Mouse (Mus musculus) embryonic facial prominence, embryonic 15.5 days (tissue): Measurements from ENCODE around the gene Ppip5k2. TPM values are rescaled to one million over a fixed set of nuclear protein-coding genes. Genes with fewer than 3 reads are reported as not detected.
A peak's percentile ranks its signal among the peaks of the same experiment; 100 is the strongest.

Experiments
- ATAC-seq: fragments of 200-750 bp; cut with Nextera tagmentation; 2 replicates; pipeline ENCODE4 v1.8.0; 2017; ENCODE audit warnings: low read depth, moderate TSS enrichment; ENCODE audit not compliant: insufficient number of reproducible peaks, low FRiP score, low TSS enrichment
- H3K27ac ChIP-seq: fragments of 300-500 bp; sonication (generic); replicated peaks from 2 replicates; pipeline ENCODE4 v1.5.1; 2015; ENCODE audit warnings: mild to moderate bottlenecking, inconsistent platforms
- H3K27me3 ChIP-seq: fragments of 300-500 bp; sonication (generic); 2 replicates; pipeline ENCODE4 v1.6.1; 2015; ENCODE audit warnings: inconsistent platforms
- H3K36me3 ChIP-seq: fragments of 300-500 bp; sonication (generic); 2 replicates; pipeline ENCODE4 v1.6.1; 2015; ENCODE audit warnings: mild to moderate bottlenecking, inconsistent platforms
- H3K4me1 ChIP-seq: fragments of 300-500 bp; sonication (generic); 2 replicates; pipeline ENCODE4 v1.6.1; 2015; ENCODE audit warnings: inconsistent platforms
- H3K4me2 ChIP-seq: fragments of 300-500 bp; sonication (generic); replicated peaks from 2 replicates; pipeline ENCODE4 v1.6.1; 2015; ENCODE audit warnings: mild to moderate bottlenecking, inconsistent platforms
- H3K4me3 ChIP-seq: fragments of 300-500 bp; sonication (generic); replicated peaks from 2 replicates; pipeline ENCODE4 v1.5.1; 2015; ENCODE audit warnings: mild to moderate bottlenecking, inconsistent platforms
- H3K9ac ChIP-seq: fragments of 300-500 bp; sonication (generic); 2 replicates; pipeline ENCODE4 v1.6.1; 2015; ENCODE audit warnings: inconsistent platforms
- H3K9me3 ChIP-seq: fragments of 300-500 bp; sonication (generic); replicated peaks from 2 replicates; pipeline ENCODE4 v1.6.1; 2016; ENCODE audit warnings: inconsistent platforms
- WGBS: fragments of 180-500 bp; shearing (Covaris S2); methylation state at CpG from one replicate; pipeline ENCODE4 v1.1.7; 2015; 5-methylcytosine and 5-hydroxymethylcytosine counted together
- polyA plus RNA-seq: library from polyadenylated mRNA; unstranded; fragments of >200 nt; fragmentation: Nextera tagmentation; extraction: Ambion mirVana; gene quantifications from 2 replicates; pipeline ENCODE4 v1.2.1, GENCODE M21; 2015

Ppip5k2 gene
- polyA plus RNA-seq, 1 experiment from 2014 or later, result 21.3 TPM

DNA sequence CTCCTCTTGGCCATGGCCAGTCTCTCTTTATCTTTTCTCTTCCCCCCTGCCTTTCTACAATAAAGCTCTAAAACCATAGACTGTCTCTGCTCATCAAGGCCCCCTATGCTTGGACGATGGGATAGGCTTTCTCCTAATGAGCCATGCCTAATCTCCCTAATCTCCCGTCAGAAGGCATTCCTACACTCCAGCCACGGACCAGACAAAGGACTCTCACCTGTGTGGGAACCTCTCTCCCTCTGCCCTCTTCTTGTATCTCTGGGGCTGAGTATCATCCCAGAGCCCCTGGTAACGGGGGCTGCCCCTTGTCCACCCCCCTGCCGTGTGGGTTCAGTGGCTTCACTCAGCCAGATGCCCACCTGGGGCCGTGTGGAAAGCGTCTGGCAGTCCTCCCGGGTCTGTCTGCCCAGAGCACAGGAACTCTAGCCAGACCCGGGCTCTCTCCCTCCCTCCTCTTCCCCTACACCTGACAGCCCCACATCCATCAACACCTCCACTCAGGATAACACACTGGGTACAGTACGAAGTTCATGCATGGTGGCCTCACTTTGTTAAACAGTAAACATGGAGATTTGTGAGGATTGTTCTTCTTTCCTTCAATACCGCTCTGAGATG, 71.1 kb downstream of the Ppip5k2 start:
- H3K4me2 ChIP-seq, result no peak overlapping the region
- no peak overlapping the region for H3K9ac ChIP-seq
- H3K9me3 ChIP-seq, result no peaks in the 10 kb centered on the region
- no peaks in the 10 kb centered on the region for H3K36me3 ChIP-seq
- H3K27me3 ChIP-seq, result no peaks in the 10 kb centered on the region
- H3K4me1 ChIP-seq, result no peaks in the 10 kb centered on the region
- no peak for ATAC-seq
- WGBS, result 12% methylated on average over 11 of the region's 11 CpGs
- no peak overlapping the region for H3K4me3 ChIP-seq
- H3K27ac ChIP-seq, result no peak overlapping the region

DNA sequence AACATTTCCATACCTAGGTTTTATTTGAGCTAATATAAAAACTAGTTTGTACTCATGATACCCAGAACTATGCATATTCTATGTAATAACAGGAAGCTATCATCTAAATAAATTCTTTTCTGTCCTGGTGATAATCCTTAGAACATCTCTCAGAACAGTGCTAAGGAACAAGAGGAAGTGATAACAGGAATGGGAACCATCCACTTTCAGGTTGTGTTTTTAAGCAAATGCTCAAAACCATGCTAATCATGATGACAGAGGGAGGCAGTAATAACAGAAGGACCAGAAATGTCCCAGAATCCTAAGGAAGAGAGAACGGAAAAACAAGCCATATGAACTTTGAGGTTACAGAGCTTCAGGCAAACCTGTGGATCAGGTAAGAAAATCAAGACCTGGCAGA, 72.9 kb downstream of the Ppip5k2 start:
- H3K4me3 ChIP-seq, result no peak overlapping the region
- ATAC-seq, result no peak
- no peak overlapping the region for H3K27ac ChIP-seq
- H3K9ac ChIP-seq, result no peak overlapping the region
- H3K27me3 ChIP-seq, result no peaks in the 10 kb centered on the region
- H3K4me1 ChIP-seq, result no peaks in the 10 kb centered on the region
- WGBS, result 88% methylated on average over 1 of the region's 1 CpGs
- no peaks in the 10 kb centered on the region for H3K36me3 ChIP-seq
- H3K9me3 ChIP-seq, result no peaks in the 10 kb centered on the region
- no peak overlapping the region for H3K4me2 ChIP-seq

DNA sequence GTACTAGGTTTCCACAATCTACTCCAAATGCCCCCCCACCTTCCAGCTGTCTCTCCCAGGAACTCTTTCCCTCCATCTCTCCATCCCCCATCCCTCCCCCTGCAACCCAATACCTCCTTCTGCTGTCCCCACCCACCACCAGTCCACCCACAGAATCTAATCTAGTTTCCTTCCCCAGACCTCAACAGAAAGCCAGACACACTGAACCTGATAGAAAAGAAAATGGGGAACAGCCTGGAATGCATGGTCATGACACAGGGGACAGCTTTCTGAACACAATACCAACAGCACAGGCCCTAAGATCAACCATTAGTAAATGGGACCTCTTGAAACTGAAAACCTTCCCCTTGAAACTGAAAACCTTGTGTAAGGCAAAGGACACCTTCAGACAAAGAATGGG, 76.4 kb downstream of the Ppip5k2 start:
- Histone ChIP-seq H3K27me3 (no peaks in the 10 kb centered on the region), H3K36me3 (no peaks in the 10 kb centered on the region), H3K9me3 (no peaks in the 10 kb centered on the region), H3K4me3 (no peak overlapping the region), H3K9ac (no peak overlapping the region), H3K4me1 (no peaks in the 10 kb centered on the region), H3K4me2 (no peak overlapping the region), H3K27ac (no peak overlapping the region)
- no peak for ATAC-seq

DNA sequence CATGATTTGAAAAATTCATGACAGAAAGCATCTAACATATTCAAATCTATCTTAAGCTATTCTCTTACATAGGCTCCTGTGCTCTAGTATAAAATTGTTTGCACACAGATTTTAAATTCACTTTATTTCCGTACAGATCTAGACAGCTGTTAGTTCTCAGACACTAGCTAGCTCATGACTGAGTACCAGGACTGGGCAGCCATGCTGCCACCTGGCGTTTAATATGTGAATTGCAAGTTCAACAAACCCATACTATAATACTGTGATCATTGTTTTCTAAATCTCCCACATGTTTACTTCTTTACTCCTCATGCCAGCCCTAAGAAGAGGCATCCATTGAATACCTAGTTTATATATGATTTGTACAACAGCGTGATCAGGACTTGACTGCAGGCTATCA, 81.5 kb downstream of the Ppip5k2 start:
- no peak overlapping the region for H3K4me3 ChIP-seq
- H3K36me3 ChIP-seq, result no peaks in the 10 kb centered on the region
- ATAC-seq, result no peak
- no peaks in the 10 kb centered on the region for H3K4me1 ChIP-seq
- no peak overlapping the region for H3K4me2 ChIP-seq
- 14% methylated on average over 3 of the region's 3 CpGs for WGBS
- no peak overlapping the region for H3K9ac ChIP-seq
- no peaks in the 10 kb centered on the region for H3K9me3 ChIP-seq
- no peak overlapping the region for H3K27ac ChIP-seq
- H3K27me3 ChIP-seq, result no peaks in the 10 kb centered on the region

DNA sequence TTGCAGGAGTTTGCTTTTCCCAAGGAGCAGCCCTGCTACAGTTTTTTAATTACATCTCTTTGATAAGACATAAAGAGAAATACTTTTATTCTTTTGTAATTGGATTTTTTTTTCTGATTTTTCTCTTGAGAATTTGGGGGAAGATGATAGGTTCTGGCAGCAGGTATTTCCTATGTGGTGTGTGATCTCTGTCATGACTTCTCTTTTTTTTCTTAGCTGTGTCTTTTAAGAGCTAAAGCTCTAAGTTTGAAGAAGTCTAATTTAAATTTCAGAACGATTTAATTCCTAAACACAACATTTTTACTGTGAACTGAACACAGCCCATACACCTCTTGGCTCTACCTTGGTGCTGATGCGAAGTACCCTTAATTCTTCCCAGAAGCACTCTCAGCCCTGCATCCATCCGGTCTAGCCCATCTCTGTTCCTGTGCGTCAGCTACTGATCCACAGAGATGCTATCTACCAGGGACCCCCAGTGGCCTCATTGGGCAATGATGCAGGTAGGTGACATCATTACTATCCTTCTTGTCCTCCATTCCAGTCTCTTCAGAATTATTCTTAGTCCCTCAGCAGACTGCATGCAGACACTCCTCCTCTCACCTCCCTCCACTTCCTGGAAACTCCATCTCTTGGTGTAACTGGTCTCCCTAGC, 93.6 kb downstream of the Ppip5k2 start:
- Histone ChIP-seq H3K4me2 (no peak overlapping the region), H3K27me3 (no peaks in the 10 kb centered on the region), H3K27ac (no peak overlapping the region), H3K9me3 (no peaks in the 10 kb centered on the region), H3K36me3 (no peaks in the 10 kb centered on the region), H3K4me1 (no peaks in the 10 kb centered on the region), H3K9ac (no peak overlapping the region), H3K4me3 (no peak overlapping the region)
- no peak for ATAC-seq
- 81% methylated on average over 4 of the region's 4 CpGs for WGBS

DNA sequence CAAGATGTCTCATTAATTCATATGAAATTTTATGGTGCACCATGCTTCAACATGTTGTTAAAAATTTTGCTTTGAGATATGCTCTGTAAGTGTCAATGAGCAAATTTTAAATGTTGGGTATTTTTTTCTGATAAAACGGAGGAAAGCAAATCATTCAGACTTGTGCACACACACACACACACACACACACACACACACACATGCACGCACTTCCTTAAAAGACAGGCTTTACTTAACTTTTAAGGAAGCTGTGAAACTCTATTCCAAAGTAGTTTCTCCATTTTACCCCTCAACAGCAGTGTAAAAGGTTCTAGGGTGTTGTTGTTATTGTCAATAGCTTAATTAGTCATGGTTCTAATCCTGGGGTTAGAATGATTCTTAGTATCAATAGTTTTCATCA, 94.1 kb downstream of the Ppip5k2 start:
- H3K27ac ChIP-seq, result no peak overlapping the region
- no peaks in the 10 kb centered on the region for H3K4me1 ChIP-seq
- no peak overlapping the region for H3K4me2 ChIP-seq
- no peak overlapping the region for H3K9ac ChIP-seq
- no peaks in the 10 kb centered on the region for H3K27me3 ChIP-seq
- H3K4me3 ChIP-seq, result no peak overlapping the region
- WGBS, result 72% methylated on average over 2 of the region's 2 CpGs
- ATAC-seq, result no peak
- H3K36me3 ChIP-seq, result no peaks in the 10 kb centered on the region
- H3K9me3 ChIP-seq, result no peaks in the 10 kb centered on the region

DNA sequence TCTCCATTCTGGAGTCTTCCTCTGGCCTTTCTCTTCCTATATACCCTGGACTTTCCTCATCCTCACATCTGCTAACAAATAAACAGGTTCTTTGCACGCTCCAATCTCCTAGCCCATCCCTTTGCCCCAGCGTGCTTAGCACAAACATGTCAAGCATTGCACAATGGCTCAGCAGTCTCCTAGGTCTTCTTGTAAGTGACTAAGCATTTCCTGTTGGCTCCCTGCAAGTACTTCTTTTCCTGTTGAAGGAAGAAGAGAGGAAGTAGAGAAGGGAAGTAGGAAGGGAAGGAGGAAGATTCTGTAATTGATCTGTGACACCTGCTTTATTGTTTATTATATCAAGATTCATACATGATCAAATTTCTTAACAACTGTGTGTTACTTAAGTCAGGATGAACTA, 97.4 kb downstream of the Ppip5k2 start:
- ATAC-seq, result no peak
- WGBS, result 66% methylated on average over 2 of the region's 2 CpGs

DNA sequence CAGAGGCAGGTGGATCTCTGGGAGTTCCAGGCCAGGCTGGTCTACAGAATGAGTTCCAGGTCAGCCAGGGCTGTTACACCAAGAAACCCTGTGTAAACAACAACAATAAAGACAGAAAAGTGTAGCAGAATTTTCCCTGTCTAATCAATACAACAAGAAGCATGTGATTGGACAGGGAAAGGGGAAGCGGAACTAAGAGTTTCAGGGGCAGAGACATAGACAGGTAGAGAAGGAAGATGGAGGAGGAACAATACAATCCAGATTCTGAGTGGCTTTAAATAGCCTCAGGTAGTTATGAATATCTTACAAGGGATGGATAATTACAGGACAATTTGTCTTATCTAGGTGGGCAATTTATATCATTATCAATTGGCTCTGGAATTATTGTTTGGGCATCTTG, 102.9 kb downstream of the Ppip5k2 start:
- no peaks in the 10 kb centered on the region for H3K27me3 ChIP-seq
- no peaks in the 10 kb centered on the region for H3K36me3 ChIP-seq
- H3K9me3 ChIP-seq, result no peaks in the 10 kb centered on the region
- peaks cover 3% of the 10 kb centered on the region; the same call in 1 of the 2 replicates for H3K4me1 ChIP-seq
- 85% methylated on average over 1 of the region's 1 CpGs for WGBS
- no peak overlapping the region for H3K4me3 ChIP-seq
- no peak overlapping the region for H3K4me2 ChIP-seq
- H3K9ac ChIP-seq, result no peak overlapping the region
- no peak for ATAC-seq
- no peak overlapping the region for H3K27ac ChIP-seq

More for the DNA sequence above, 97.4 kb downstream of the Ppip5k2 start:
- H3K36me3 ChIP-seq, result no peaks in the 10 kb centered on the region
- no peak overlapping the region for H3K27ac ChIP-seq
- H3K4me2 ChIP-seq, result no peak overlapping the region
- H3K9me3 ChIP-seq, result no peaks in the 10 kb centered on the region
- H3K27me3 ChIP-seq, result no peaks in the 10 kb centered on the region
- H3K4me3 ChIP-seq, result no peak overlapping the region
- no peak overlapping the region for H3K9ac ChIP-seq
- H3K4me1 ChIP-seq, result no peaks in the 10 kb centered on the region

DNA sequence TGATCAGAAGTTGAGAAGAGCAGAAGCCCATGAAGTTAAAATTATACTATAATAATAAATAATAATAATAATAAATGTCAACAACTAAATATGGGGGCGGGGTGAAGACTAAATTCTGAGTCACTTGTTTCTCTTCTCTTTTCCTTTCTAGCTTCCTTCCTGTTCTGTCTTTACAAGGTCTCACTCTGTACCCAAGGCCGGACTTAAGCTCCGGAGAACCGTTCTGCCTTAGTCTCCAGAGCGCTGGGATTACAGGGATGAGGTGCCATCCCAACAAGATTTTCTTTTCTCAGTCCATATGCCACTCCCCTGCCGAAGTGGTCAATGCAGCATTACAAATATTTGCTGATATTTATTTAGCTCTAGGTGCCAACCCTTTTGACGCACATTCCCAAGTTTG, 107.9 kb downstream of the Ppip5k2 start:
- Histone ChIP-seq H3K4me2 (peak overlapping the region; percentile 66), H3K27me3 (no peaks in the 10 kb centered on the region), H3K9me3 (no peaks in the 10 kb centered on the region), H3K4me1 (peaks cover 10% of the 10 kb centered on the region; the same call in 1 of the 2 replicates), H3K27ac (peak overlapping the region; percentile 90; the same call in 1 of the 2 replicates), H3K9ac (peak overlapping the region; percentile 52; the same call in 1 of the 2 replicates), H3K36me3 (no peaks in the 10 kb centered on the region), H3K4me3 (peak overlapping the region; percentile 80)
- no peak for ATAC-seq
- 21% methylated on average over 7 of the region's 7 CpGs for WGBS

DNA sequence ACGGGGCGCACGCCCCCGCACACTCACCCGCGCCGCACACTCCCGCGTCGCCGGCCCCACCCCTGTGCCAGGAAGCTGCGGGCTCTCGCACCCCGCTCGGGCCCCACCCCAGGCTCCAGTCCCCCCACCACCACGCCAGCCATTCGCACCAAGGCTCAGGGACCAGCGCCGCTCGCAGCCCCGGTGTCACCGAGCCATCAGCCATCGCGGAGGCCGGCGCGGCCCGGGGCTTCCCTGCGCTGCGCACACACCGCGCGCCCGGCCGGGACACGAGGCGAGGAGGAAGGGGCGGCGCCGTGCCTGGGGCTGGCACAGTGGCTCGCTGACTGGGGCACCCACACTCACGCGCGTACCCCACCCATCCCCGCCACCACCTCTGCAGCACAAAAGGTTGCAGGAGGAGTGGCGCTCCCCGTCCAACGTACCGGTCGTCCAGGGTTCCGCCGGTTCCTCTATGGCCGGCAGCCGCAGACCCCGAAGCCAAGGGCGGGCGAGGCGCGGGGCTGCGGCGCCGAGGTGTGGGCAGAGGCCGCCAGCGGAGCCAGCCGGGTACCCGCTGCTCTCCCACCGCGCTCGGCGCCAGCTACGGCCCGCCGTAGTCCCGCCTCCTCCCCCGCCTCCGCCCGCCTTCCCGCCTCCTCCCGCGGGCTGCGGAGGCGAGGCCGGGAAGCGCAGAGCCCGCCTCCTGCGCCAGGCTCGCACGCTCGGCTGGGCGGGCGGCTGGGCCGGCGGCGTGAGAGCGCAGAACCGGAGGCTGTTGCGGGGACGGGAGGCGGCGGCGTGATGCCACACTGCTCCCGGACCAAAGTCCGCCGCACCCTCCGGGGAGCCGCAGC, 108.6 kb downstream of the Ppip5k2 start, which contains the start of gene D1Ertd622e:
D1Ertd622e (minus strand) TSS at position 669 of the 836 bp plus-strand sequence.
- no peaks in the 10 kb centered on the region for H3K36me3 ChIP-seq
- H3K4me2 ChIP-seq, result peak within 1 kb of the TSS; percentile 66
- peaks cover 10% of the 10 kb centered on the region; the same call in 1 of the 2 replicates for H3K4me1 ChIP-seq
- no peaks in the 10 kb centered on the region for H3K27me3 ChIP-seq
- H3K4me3 ChIP-seq, result peak within 1 kb of the TSS; percentile 80
- H3K9me3 ChIP-seq, result no peaks in the 10 kb centered on the region
- peak within 1 kb of the TSS; percentile 90 for H3K27ac ChIP-seq
- ATAC-seq, result peak; percentile 92
- under 1% methylated on average over 98 of the region's 106 CpGs for WGBS
- peak within 1 kb of the TSS; percentile 52 for H3K9ac ChIP-seq

DNA sequence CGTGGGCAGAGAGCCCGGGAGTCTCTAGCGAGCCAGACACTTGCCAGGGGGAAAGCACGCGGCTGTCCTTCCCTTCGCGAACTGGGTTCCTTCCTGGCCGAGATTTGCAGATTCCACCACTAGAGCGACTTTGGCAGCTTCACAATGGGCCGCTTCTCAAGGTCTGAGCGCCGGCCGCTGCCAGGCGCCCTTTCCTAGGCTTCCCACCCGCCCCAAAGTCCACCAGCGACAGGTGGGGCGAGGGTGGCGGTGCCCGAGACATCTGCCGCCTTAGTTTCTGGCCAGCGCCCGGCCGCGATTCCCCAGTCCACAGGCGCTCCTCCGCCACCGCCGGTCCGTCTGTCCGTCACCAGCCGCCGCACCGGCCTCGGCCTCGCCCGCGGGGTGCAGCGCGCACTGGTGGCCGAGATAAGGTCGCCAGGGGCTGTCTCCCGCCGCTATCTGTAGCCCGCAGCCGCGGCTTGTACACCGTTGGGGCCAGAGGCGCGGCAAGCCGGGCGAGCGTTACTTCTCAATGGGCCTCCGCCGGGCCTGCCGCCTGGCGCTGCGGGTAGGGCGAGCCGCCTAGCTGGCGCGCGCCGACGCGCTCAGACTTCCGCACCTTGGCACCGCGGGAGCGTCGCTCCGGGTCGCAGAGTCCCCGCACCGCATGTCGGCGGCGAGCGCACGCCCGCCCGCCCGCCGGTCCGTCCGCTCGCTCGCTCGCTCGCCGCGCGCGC, 109.4 kb downstream of the Ppip5k2 start:
- H3K36me3 ChIP-seq, result no peaks in the 10 kb centered on the region
- H3K9ac ChIP-seq, result peak overlapping the region; percentile 52
- no peaks in the 10 kb centered on the region for H3K9me3 ChIP-seq
- H3K4me1 ChIP-seq, result peaks cover 10% of the 10 kb centered on the region; the same call in 1 of the 2 replicates
- peak overlapping the region; percentile 90 for H3K27ac ChIP-seq
- H3K27me3 ChIP-seq, result no peaks in the 10 kb centered on the region
- H3K4me3 ChIP-seq, result peak overlapping the region; percentile 80
- ATAC-seq, result peak; percentile 52
- under 1% methylated on average over 82 of the region's 93 CpGs for WGBS
- peak overlapping the region; percentile 66 for H3K4me2 ChIP-seq
